Mouse (Mus musculus): Measurements from ENCODE around the gene Cdkn1a.
"Not testable (repeated sequence)": the region's sequence is repeated elsewhere in the genome, so short reads cannot be mapped to it uniquely, and the experiment has no call there.

Cdkn1a gene

GRCm38 (mm10) chr17:29059581-29059980, 31.2 kb upstream of the Cdkn1a start:
- no peak for DNase-seq

GRCm38 (mm10) chr17:29060946-29061345, 29.8 kb upstream of the Cdkn1a start:
- no peak for DNase-seq

GRCm38 (mm10) chr17:29062119-29063035, 28.4 kb upstream of the Cdkn1a start:
- DNase-seq, result no peak

DNA sequence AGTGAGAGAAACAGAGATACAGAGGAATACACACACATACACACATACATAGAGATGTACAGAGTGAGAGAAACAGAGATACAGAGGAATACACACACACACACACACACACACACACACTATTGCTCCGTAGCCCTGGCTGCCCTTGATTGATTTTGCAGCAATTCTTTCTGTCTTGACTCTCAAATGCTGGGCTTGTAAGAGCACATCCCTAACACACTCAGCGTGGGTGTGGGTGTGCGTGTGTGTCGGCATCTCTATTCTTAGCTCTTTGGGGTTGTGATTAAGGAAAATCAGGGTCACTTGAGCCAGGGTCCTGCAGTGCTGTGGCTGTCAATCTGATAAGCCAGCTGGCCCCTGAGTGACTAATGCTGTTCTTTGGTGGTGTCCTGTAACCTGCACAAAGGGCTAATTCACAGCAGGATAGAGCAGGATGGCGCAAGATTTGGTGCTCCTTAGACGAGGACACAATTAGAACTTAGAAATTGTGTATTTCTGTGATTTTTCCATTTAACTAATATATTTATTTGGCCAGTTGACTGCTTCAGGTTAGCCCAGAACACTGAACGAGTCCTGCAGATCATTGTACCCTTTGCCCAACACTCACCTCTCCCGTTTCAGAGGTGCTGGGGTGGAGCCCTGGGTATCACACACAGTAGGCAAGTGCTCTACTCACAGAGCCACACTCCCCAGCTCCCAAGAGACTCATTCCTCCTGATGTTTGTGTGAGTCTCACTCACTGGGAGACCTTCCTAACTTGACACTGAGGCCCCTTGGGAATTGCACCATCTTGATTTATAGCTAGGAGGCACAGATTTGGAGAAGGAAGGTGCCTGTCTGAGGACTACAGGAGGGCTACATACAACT, 27.4 kb upstream of the Cdkn1a start:
- no peak for DNase-seq

DNA sequence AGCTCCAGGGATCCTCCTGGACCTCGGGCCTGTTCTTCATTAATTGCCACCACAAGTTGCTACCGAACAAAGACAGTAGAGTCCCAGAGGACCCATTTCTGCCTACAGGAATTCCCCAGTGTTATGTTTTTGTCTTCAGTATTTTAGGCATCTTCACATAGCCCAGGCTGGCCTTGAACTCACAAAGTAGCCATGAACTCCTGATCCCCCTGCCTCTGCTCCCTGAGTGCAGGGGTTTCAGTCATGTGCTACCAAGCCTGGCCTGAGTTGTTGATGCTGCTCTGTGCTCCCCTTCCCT, 26.8 kb upstream of the Cdkn1a start:
- DNase-seq, result no peak

DNA sequence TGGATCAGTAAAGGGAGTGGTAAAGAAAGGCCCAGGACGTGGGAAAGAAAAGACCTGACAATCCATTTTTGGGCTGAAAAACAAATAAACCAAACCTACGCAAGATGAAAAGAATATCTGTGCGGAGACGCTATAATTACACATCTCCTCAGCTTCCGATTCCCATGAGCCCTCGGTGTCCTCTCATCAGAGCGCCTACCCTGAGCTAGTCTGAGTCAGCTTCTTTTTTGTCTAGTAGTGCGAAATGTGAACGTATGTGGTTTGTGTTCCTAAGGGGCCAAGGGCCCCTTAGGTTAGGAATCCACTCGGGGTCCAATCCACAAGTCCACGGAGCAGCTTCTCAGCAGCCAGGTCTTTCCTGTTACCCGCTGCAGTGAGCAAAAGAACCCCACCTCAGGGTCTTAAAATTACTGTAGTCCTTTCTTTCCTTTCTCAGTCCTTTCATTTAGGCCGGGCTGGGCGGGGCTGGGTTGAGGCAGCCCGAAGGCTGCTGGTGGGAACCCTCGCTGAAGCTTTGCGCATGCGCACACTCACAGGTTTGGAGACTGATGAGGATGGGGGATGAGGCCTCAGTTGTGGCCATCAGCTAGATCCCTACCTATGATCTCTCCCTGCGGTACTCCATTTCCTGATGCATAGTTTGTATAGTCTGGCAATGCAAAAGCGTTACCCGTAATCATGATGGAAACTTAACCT, 25.4 kb upstream of the Cdkn1a start:
- DNase-seq, result no peak

DNA sequence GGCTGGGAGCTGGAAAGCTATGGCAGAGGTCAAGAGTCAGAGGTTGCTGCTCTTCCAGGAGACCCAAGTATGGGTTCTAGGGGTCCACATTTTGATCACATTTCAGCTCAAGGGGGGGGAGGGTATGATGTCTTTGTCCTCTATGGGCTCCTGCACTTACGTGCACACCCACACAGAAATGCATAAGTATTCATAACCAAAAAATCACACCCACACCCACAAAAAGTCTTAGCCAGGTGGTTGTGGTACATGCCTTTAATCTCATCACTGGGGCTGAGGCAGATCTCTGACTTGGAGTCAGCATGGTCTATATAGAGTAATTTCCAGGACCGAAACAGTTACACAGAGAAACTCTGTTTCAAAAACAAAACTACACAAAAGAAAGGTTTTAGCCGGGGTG, 24.8 kb upstream of the Cdkn1a start:
- no peak for DNase-seq

GRCm38 (mm10) chr17:29067416-29067815, 23.4 kb upstream of the Cdkn1a start:
- DNase-seq, result not testable (repeated sequence)

- no peak for DNase-seq
Measured at GRCm38 (mm10) chr17:29067847-29068246, 22.9 kb upstream of the Cdkn1a start.

GRCm38 (mm10) chr17:29069063-29069462, 21.7 kb upstream of the Cdkn1a start:
- DNase-seq, result no peak

DNA sequence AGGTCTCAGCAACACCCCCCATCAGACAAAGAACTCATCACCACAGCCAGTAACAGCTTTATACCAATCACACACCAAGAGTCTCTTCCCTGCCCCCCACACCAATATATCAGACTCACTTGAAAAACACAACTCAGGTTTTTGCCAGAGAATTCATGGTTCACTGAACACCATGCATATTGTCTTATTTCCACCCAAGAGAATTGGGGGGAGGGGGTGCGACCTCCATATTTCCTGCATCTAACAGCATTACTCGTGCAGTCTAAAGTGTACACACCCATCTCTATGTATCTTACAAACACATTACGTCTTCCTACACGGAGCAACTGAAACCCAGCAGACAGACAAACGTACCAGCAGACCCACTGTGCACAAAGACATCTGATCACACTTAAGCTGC, 19.0 kb upstream of the Cdkn1a start:
- DNase-seq, result no peak

GRCm38 (mm10) chr17:29072701-29073307, 18.0 kb upstream of the Cdkn1a start:
- DNase-seq, result no peak

GRCm38 (mm10) chr17:29073313-29073712, 17.5 kb upstream of the Cdkn1a start:
- DNase-seq, result no peak

DNA sequence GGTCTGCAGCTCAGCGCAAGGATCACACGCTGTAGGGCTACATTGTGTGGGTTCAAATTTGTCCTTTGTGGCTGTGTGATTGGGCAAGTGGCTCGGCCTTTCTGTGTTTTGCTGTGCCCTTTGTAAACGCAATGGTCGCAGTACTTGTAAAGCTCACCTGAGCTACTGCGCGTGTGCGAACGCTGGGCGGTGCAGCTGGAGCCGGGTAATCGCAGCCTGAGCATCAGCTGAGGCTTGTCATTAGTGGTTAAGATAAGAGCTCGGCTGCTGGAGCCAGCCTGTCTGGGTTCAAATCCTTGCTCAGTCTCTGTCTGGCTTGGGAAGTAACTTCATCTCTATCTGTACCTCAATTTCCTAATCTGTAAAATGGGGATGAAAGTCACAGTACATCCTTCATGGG, 16.7 kb upstream of the Cdkn1a start:
- no peak for DNase-seq

- no peak for DNase-seq
Measured at GRCm38 (mm10) chr17:29076235-29076634, 14.5 kb upstream of the Cdkn1a start.

- no peak for DNase-seq
Measured at GRCm38 (mm10) chr17:29077786-29078509, 12.8 kb upstream of the Cdkn1a start.

GRCm38 (mm10) chr17:29078519-29079383, 12.0 kb upstream of the Cdkn1a start:
- peak in 1 of 2 experiments; percentile 17 for DNase-seq

DNA sequence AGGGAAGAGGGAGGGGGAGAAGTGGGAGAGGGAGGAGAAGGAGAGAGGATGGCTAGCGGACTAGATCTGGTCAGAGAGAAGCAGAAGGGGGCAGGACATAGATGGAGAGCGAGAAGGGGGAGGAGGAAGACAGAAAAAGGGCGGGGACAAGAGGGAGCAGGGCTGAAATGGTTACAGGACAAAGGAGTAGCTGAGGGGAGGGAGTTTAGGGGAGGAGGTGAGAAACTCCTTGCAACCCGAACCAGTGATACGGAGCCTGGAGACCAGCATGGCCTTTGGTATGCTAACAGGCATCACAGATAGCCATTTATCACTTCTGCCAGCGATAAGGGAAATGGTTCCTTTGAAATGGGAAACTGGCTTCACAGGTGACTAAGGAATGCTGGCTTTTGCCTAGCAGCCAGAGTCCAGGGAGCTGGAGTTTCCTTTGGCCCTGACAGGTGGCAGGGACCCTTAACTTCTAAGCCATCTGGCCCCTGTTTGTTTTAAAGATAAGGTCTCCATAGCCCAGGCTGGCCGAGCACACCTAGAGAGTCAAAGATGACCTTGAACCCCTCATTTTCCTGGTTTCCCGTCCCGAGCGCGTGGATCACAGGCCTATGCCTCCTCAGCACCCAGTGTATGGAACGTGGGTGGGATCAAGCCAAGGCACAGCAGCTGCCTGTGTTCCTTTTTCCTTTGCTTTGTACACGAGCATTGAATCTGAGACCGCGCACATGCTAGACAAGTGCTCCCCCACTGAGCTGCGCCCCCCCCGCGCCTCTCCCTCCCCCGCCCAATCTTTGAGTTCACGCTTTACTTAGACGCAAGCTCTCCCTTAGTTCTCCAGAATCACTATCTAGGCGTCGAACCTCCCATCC, 9.8 kb upstream of the Cdkn1a start:
- DNase-seq, result no peak

DNA sequence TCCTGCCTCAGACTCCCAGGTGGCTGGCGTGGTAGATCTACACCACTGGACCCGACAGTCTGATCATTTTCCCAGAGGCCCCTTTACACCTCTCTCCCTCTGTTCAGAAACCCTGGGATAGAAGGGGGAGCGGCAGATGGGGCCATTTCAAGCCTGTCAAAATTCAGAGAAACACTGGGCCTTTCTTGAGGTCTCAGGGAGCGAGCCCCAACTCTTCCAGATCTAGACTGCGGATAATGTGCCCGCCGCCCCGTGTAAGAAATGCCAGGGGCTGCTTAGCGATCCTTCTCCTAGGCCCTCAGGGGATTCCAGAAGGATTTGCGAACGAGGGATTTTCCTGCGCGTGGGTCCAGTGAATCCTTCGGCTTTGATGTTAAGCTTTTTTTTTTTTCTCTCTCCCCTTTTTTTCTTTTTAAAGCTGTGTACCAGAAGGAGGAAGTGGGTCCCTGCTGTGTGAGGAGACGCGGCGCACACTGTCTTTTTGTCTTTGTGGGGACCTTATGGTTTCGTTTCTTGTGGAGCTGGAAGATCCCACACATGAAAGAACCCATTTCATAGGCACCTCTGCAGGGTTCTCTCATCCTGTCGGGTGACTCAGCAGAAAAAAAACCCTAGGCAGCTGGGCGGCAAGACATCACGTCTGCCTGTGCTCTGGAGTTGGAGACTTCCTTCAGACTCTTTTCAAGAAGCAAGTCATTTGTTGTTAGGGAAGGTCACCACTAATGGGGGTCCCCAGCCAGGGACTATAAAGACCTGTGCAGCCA, 9.0 kb upstream of the Cdkn1a start:
- DNase-seq, result no peak

Data from kidney, adult 8-10 months (tissue).